Mouse (Mus musculus) stomach, embryonic 14.5 days (tissue): ENCODE data around the gene Ank. TPM values are rescaled to one million over a fixed set of nuclear protein-coding genes. Genes with fewer than 3 reads are reported as not detected.
A peak's percentile ranks its signal among the peaks of the same experiment; 100 is the strongest.

Experiments used
- ATAC-seq: fragments of 200-750 bp; cut with Nextera tagmentation; 2 replicates; pipeline ENCODE4 v1.8.0; 2017; ENCODE audit warnings: low read depth, moderate TSS enrichment; ENCODE audit not compliant: insufficient number of reproducible peaks, insufficient read depth, low FRiP score
- H3K27ac ChIP-seq: fragments of 300-500 bp; sonication (generic); 2 replicates; pipeline ENCODE4 v1.5.1; 2014; ENCODE audit warnings: mild to moderate bottlenecking, low read length, moderate library complexity, mixed read lengths
- H3K27me3 ChIP-seq: fragments of 300-500 bp; sonication (generic); 2 replicates; pipeline ENCODE4 v1.6.1; 2014; ENCODE audit warnings: low read length, control low read depth, mixed read lengths; ENCODE audit not compliant: control insufficient read depth, insufficient read depth
- H3K36me3 ChIP-seq: fragments of 300-500 bp; sonication (generic); 2 replicates; pipeline ENCODE4 v1.6.1; 2014; ENCODE audit warnings: mild to moderate bottlenecking, control low read depth, low read length, moderate library complexity, mixed read lengths; ENCODE audit not compliant: control insufficient read depth, insufficient read depth
- H3K4me1 ChIP-seq: fragments of 300-500 bp; sonication (generic); 2 replicates; pipeline ENCODE4 v1.6.1; 2014; ENCODE audit warnings: low read length, control low read depth, mixed read lengths; ENCODE audit not compliant: control insufficient read depth, insufficient read depth
- H3K4me2 ChIP-seq: fragments of 300-500 bp; sonication (generic); replicated peaks from 2 replicates; pipeline ENCODE4 v1.6.1; 2014; ENCODE audit warnings: low read depth, low read length, control low read depth
- H3K4me3 ChIP-seq: fragments of 300-500 bp; sonication (generic); 2 replicates; pipeline ENCODE4 v1.5.1; 2014; ENCODE audit warnings: low read depth, low read length, control low read depth
- H3K9ac ChIP-seq: fragments of 300-500 bp; sonication (generic); replicated peaks from 2 replicates; pipeline ENCODE4 v1.6.1; 2014; ENCODE audit warnings: low read depth, mild to moderate bottlenecking, control low read depth, low read length, moderate library complexity, mixed read lengths
- H3K9me3 ChIP-seq: fragments of 300-500 bp; sonication (generic); 2 replicates; pipeline ENCODE4 v1.6.1; 2016; ENCODE audit warnings: low read depth, low read length, control low read depth; ENCODE audit not compliant: control insufficient read depth
- WGBS: fragments of 180-500 bp; shearing (Covaris S2); extraction: QIAGEN DNeasy Blood & Tissue Kit; methylation state at CpG from one replicate; pipeline ENCODE4 v1.1.7; 2014; 5-methylcytosine and 5-hydroxymethylcytosine counted together
- polyA plus RNA-seq: library from polyadenylated mRNA; unstranded; fragments of >200 nt; fragmentation: Nextera tagmentation; extraction: Ambion mirVana; gene quantifications from 2 replicates; pipeline ENCODE4 v1.2.1, GENCODE M21; 2014

The Ank gene
- polyA plus RNA-seq, 1 experiment from 2014 or later, result 13.7 TPM

DNA sequence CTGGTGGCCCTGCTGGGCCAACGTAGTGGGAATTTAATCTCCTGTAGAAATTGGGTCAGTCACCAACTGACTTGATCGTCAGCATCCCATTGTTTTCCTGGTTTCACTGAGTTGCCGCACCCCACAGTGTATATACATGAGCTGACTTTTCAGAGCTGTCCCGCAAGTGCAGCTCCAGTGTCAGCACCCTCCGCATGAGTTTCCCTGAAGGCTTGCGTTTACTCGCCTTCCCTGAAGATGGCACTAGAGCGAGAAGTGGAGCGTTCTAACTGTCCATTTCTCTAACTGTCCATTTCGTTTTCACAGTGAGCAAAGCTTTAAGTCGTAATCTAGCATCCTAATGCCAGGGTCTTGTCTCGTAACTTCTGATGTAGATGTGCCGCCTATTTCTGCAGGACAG lies 127.2 kb downstream of the Ank start:
- ATAC-seq, result no peak
- no peaks in the 10 kb centered on the region for H3K9me3 ChIP-seq
- H3K4me3 ChIP-seq, result no peak overlapping the region
- H3K4me1 ChIP-seq, result peaks cover 9% of the 10 kb centered on the region
- no peak overlapping the region for H3K4me2 ChIP-seq
- no peak overlapping the region for H3K27ac ChIP-seq
- no peaks in the 10 kb centered on the region for H3K27me3 ChIP-seq
- 82% methylated on average over 13 of the region's 13 CpGs for WGBS
- no peak overlapping the region for H3K9ac ChIP-seq
- peaks cover 17% of the 10 kb centered on the region for H3K36me3 ChIP-seq

DNA sequence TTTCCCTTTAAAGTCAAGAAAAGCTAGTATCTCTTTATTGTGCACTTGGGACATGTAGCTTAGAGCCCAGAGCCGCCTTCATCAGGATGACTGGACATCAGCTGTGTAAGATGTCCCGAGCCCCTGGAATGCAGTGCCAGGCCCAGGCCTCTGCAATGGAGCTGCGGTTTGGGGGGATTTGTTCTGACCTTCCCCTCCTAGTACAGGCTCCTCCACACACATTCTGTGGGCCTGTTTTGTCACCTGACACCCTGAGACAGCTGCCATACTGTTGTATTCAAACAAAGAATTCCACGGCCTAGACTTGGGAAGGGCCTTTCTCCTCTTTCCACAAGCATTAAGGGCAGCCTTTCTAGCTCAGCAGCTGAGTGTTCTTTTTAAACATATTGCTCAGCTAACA lies 128.5 kb downstream of the Ank start:
- H3K4me2 ChIP-seq, result no peak overlapping the region
- no peak; the same call in 1 of the 2 replicates for ATAC-seq
- no peaks in the 10 kb centered on the region for H3K9me3 ChIP-seq
- no peaks in the 10 kb centered on the region for H3K27me3 ChIP-seq
- H3K9ac ChIP-seq, result no peak overlapping the region
- peak overlapping the region; percentile 80; the same call in 1 of the 2 replicates for H3K27ac ChIP-seq
- WGBS, result 34% methylated on average over 4 of the region's 4 CpGs
- H3K36me3 ChIP-seq, result peaks cover 18% of the 10 kb centered on the region
- H3K4me3 ChIP-seq, result no peak overlapping the region
- H3K4me1 ChIP-seq, result peaks cover 9% of the 10 kb centered on the region

DNA sequence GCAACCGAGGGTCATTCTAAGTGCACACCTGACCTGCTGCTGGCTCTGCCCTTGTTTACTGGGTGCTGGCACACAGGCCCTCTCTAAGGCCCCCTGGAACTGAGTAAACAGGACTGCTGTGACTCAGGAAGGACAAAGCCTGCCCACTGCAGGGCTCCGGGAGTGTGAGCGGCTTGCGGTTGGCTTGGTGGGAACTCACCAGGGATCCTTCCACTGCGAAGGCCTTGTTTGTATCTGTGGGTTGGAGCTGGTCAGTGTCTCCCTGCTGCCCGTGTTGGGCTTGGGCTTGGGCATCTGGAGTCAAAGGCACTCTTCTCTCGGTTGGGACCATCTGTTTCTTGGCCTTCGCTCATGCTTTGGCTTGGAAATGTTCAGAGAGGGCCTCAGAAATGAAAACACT lies 129.1 kb downstream of the Ank start:
- Histone ChIP-seq H3K9ac (no peak overlapping the region), H3K27ac (peak overlapping the region; percentile 80; the same call in 1 of the 2 replicates), H3K36me3 (peaks cover 18% of the 10 kb centered on the region), H3K9me3 (no peaks in the 10 kb centered on the region), H3K4me2 (no peak overlapping the region), H3K4me1 (peaks cover 9% of the 10 kb centered on the region), H3K27me3 (no peaks in the 10 kb centered on the region), H3K4me3 (no peak overlapping the region)
- peak; percentile 85 for ATAC-seq
- 45% methylated on average over 8 of the region's 8 CpGs for WGBS

DNA sequence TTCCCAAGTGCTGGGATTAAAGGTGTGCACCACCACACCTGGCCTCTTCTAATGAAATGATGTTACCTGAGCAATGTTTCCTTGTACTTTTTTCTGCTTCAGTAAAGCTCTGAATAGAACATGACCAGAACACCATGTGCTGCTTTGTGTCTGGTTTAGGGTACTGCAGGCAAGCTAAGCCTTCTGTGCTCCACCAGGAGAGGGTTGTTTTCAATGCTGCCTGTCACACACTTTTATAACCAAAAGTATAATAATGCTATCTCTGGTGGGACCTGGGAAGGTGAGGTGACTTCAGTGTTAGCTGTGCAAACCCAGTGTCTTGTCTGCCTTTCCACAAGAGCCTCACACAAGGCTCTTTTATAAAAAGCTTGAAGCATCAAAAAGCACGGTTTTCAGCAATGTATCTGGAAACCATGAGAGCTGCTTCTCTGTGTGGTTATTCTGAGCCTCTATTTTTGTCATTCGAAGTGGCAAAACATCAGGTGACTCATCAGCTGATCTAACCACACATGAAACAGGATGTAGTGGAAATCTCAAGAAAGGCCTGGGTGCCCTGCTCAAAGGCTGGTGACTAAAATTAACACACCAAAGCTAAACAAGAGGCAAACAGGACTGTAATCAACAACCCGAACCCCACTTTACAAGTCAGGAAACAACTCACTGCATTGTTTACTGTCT lies 130.1 kb downstream of the Ank start:
- H3K9ac ChIP-seq, result no peak overlapping the region
- WGBS, result 74% methylated on average over 3 of the region's 3 CpGs
- H3K27me3 ChIP-seq, result no peaks in the 10 kb centered on the region
- ATAC-seq, result no peak
- H3K9me3 ChIP-seq, result no peaks in the 10 kb centered on the region
- H3K4me2 ChIP-seq, result no peak overlapping the region
- peak overlapping the region; percentile 46 for H3K27ac ChIP-seq
- H3K4me1 ChIP-seq, result peaks cover 9% of the 10 kb centered on the region
- peaks cover 23% of the 10 kb centered on the region for H3K36me3 ChIP-seq
- H3K4me3 ChIP-seq, result no peak overlapping the region

DNA sequence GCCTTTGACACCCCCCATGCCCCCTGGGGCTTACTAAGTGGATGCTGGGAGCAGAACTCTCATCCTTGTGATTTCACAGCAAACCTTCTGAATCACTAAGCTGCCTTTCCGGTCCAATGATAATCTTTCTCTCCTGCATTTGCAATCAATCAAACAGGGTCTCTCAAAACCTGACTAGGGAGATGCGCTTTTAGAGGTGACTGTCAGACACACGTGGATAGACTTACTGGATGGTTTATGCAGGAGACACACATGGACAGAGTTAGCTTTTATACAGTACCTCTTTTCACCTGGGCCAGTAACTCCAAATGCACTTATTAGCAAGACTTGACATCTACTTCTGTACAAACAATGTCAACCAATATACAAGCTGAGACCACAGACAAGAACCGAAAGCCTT lies 131.0 kb downstream of the Ank start:
- WGBS, result 78% methylated on average over 4 of the region's 4 CpGs
- no peaks in the 10 kb centered on the region for H3K27me3 ChIP-seq
- H3K9ac ChIP-seq, result no peak overlapping the region
- H3K9me3 ChIP-seq, result no peaks in the 10 kb centered on the region
- H3K4me1 ChIP-seq, result peaks cover 9% of the 10 kb centered on the region
- no peak overlapping the region for H3K4me3 ChIP-seq
- no peak for ATAC-seq
- no peak overlapping the region for H3K27ac ChIP-seq
- H3K4me2 ChIP-seq, result no peak overlapping the region
- H3K36me3 ChIP-seq, result peaks cover 21% of the 10 kb centered on the region

DNA sequence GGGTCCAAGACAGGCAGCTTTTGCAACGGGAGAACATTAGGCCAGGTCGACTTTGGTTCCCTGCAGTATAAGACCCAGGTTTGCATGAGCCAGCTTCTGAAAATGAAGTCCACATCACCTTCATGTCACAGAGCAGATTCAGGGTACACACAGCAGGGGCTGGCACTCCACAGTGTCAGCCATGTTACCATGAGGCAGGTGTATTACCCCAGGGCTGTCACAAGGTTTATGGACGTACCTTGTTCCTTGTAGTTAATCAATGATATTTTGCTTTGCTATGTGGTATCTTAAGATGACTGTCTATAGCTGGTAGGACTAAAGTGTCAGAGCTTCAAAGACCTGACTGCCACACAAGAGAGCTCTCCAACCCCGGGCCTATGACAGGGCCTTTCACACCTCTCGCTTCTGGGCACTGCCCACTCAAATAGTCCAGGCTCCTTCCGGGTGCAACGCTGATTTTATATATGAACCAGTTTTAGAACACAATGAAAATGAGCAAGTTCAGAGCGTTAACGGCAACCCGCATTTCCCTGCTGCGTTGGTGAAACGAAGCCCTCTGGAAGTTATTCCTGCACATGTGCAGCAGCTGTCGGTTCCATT lies 132.4 kb downstream of the Ank start:
- Histone ChIP-seq H3K4me3 (no peak overlapping the region), H3K4me1 (peaks cover 9% of the 10 kb centered on the region), H3K9me3 (no peaks in the 10 kb centered on the region), H3K27me3 (no peaks in the 10 kb centered on the region), H3K36me3 (peaks cover 13% of the 10 kb centered on the region), H3K9ac (no peak overlapping the region), H3K4me2 (no peak overlapping the region), H3K27ac (no peak overlapping the region)
- WGBS, result 88% methylated on average over 13 of the region's 13 CpGs
- no peak for ATAC-seq

DNA sequence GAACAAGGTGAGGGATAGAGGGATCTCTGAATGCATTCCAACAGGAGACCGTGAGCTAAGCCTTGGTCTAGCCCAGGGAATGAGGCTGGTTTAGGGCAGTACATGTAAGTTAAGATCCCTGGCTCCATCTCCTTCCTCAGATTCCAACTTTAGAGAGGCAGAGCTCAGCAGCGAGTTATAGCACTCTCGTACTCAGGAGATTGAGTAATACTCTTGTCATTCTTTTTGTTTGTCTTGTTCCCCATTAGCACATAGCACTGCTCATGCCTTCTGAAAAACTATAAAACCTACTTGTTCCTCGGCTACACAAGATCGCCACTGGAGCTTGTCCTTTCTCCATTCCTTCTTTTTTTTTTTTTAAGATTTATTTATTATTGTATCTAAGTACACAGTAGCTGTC lies 134.0 kb downstream of the Ank start:
- 93% methylated on average over 5 of the region's 5 CpGs for WGBS
- H3K4me1 ChIP-seq, result peaks cover 4% of the 10 kb centered on the region
- H3K4me2 ChIP-seq, result no peak overlapping the region
- H3K4me3 ChIP-seq, result no peak overlapping the region
- ATAC-seq, result no peak
- no peak overlapping the region for H3K9ac ChIP-seq
- no peak overlapping the region for H3K27ac ChIP-seq
- peaks cover 16% of the 10 kb centered on the region for H3K36me3 ChIP-seq
- no peaks in the 10 kb centered on the region for H3K27me3 ChIP-seq
- no peaks in the 10 kb centered on the region for H3K9me3 ChIP-seq

DNA sequence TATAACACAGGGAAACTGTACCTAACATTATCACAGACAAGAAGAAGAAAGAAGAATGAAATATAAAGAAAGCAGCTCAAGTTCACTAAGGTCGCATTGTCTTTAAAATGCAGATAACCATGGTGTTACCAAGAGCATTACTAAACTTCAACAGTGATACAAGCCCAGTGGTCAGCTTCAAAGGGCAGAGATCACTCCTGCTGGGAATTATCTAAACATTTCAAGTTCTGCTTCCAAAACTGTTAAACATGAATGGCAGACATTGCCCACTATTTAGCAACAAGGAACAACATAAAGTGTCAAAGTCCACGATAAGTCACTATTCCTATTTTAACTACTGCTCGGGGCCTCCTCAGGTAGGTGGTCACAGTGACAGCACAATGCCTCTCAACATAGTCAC lies 138.1 kb downstream of the Ank start:
- Histone ChIP-seq H3K4me3 (no peak overlapping the region), H3K27ac (no peak overlapping the region), H3K36me3 (peaks cover 27% of the 10 kb centered on the region), H3K4me2 (no peak overlapping the region), H3K9me3 (no peaks in the 10 kb centered on the region), H3K9ac (no peak overlapping the region), H3K4me1 (0 out of 2 replicates have a peak, but pooled peaks cover 2% of the 10 kb centered on the region), H3K27me3 (no peaks in the 10 kb centered on the region)
- no peak for ATAC-seq
- WGBS, result 83% methylated on average over 3 of the region's 3 CpGs
